Mouse (Mus musculus): ENCODE results near the gene Rusc1. TPM values are rescaled to one million over a fixed set of nuclear protein-coding genes. Genes with fewer than 3 reads are reported as not detected.

Rusc1 gene
- total and polyA plus RNA-seq, 3 experiments, result 40.8 to 58.9 TPM; not detected in 1

- Histone ChIP-seq H3K36me3 (ENCODE audit: control insufficient read depth in 1 of 2, insufficient read depth in 2 of 2, low read length in 2 of 2) (peaks cover 0 to 44% of the 10 kb centered on the region in 2 experiments; a peak in 2 of 4 replicates), H3K79me2 (ENCODE audit: control insufficient read depth, insufficient read depth, low read length, poor library complexity) (peaks cover 14% of the 10 kb centered on the region), H3K27me3 (ENCODE audit: control insufficient read depth in 1 of 2, insufficient read depth in 2 of 2, low read length in 2 of 2) (no peaks in the 10 kb centered on the region), H3K9me3 (replicated peaks; ENCODE audit: insufficient read depth, low read length) (no peaks in the 10 kb centered on the region), H3K4me1 (ENCODE audit: control insufficient read depth in 1 of 2, insufficient read depth in 2 of 2, low read length in 2 of 2) (peaks cover 34 to 59% of the 10 kb centered on the region in 2 experiments), H3K4me3 (ENCODE audit: control insufficient read depth in 1 of 2, insufficient read depth in 1 of 2, low read depth in 2 of 2, low read length in 2 of 2) (peak overlapping the region; percentile 51 to 57), H3K9ac (ENCODE audit: control insufficient read depth, low read depth, low read length, poor library complexity, severe bottlenecking) (peak overlapping the region; percentile 67), H3K27ac (ENCODE audit: control insufficient read depth, low read depth, low read length) (peak overlapping the region; percentile 88)
- DNase-seq (ENCODE audit: low read depth, low spot score), result peak; percentile 98
- no peak for TF ChIP-seq GABPA (IDR thresholded peaks at IDR 0.05; ENCODE audit: low read depth, low read length)
- peak; percentile 65 for TF ChIP-seq HCFC1 (IDR thresholded peaks at IDR 0.05; ENCODE audit: low read depth, low read length)
- peak; percentile 99 for TF ChIP-seq TCF12 (IDR thresholded peaks at IDR 0.05; ENCODE audit: low read depth, low read length)
- peak; percentile 99 for TF ChIP-seq MAZ (IDR thresholded peaks at IDR 0.05; ENCODE audit: low read depth, low read length)
- peak; percentile 89 for TF ChIP-seq RCOR1 (IDR thresholded peaks at IDR 0.05; ENCODE audit: low read depth, low read length)
- no peak; the same call in 1 of the 2 replicates for TF ChIP-seq POLR2AphosphoS5 (IDR thresholded peaks at IDR 0.05; ENCODE audit: borderline replicate concordance, low read depth, low read length)
- TF ChIP-seq NELFE (IDR thresholded peaks at IDR 0.05; ENCODE audit: low read depth, low read length), result peak; percentile 68
- 0 out of 2 replicates have a peak, but pooled peaks have one; percentile 18 for TF ChIP-seq KAT2A (conservative IDR thresholded peaks at IDR 0.05; ENCODE audit: low read depth, low read length)
- peak; percentile 64; the same call in 1 of the 2 replicates for TF ChIP-seq ZMIZ1 (IDR thresholded peaks at IDR 0.05; ENCODE audit: low read depth, low read length)
- TF ChIP-seq E2F4 (IDR thresholded peaks at IDR 0.05; ENCODE audit: borderline replicate concordance, low read depth, low read length), result no peak
- no peak for TF ChIP-seq ZKSCAN1 (IDR thresholded peaks at IDR 0.05; ENCODE audit: low read depth, low read length)
- peak; percentile 24; the same call in 1 of the 2 replicates for TF ChIP-seq ZNF384 (IDR thresholded peaks at IDR 0.05; ENCODE audit: low read depth, low read length)
- TF ChIP-seq TAL1 (IDR thresholded peaks at IDR 0.05; ENCODE audit: low read length), result peak; percentile 92
- peak; percentile 55 for TF ChIP-seq RAD21 (IDR thresholded peaks at IDR 0.05; ENCODE audit: low read depth, low read length)
- peak; percentile 21 to 71; a peak in 3 of 4 replicates for TF ChIP-seq POLR2A (IDR thresholded peaks at IDR 0.05; ENCODE audit: control insufficient read depth in 1 of 2, insufficient read depth in 1 of 2, low read depth in 1 of 2, low read length in 2 of 2, poor library complexity in 1 of 2)
- TF ChIP-seq POLR2AphosphoS2 (IDR thresholded peaks at IDR 0.05; ENCODE audit: low read length), result peak; percentile 52; the same call in 1 of the 2 replicates
- peak; percentile 56; the same call in 1 of the 2 replicates for TF ChIP-seq TBP (IDR thresholded peaks at IDR 0.05; ENCODE audit: low read depth, low read length)
- peak; percentile 99 for TF ChIP-seq BHLHE40 (IDR thresholded peaks at IDR 0.05; ENCODE audit: borderline replicate concordance, low read depth, low read length)
- no peak for TF ChIP-seq MEF2A (IDR thresholded peaks at IDR 0.05; ENCODE audit: extremely low read depth, insufficient replicate concordance, low read depth, low read length, poor library complexity, severe bottlenecking)
- TF ChIP-seq GATA1 (IDR thresholded peaks at IDR 0.05; ENCODE audit: low read depth, low read length), result peak; percentile 90
- no peak for TF ChIP-seq JUND (IDR thresholded peaks at IDR 0.05; ENCODE audit: low read depth, low read length)
- TF ChIP-seq ETS1 (IDR thresholded peaks at IDR 0.05; ENCODE audit: low read depth, low read length), result peak; percentile 92
- peak; percentile 93 to 98 for TF ChIP-seq EP300 (IDR thresholded peaks at IDR 0.05; ENCODE audit: low read depth in 1 of 2, low read length in 2 of 2)
- peak; percentile 41; the same call in 1 of the 2 replicates for TF ChIP-seq CHD1 (IDR thresholded peaks at IDR 0.05; ENCODE audit: low read depth, low read length)
- peak; percentile 46 for TF ChIP-seq CHD2 (IDR thresholded peaks at IDR 0.05; ENCODE audit: low read length)
- peak; percentile 68 for TF ChIP-seq MAX (IDR thresholded peaks at IDR 0.05; ENCODE audit: low read length)
- TF ChIP-seq CTCF (IDR thresholded peaks at IDR 0.05 in 2 of 3, conservative IDR thresholded peaks at IDR 0.05 in 1 of 3; ENCODE audit: control insufficient read depth in 1 of 3, insufficient read depth in 1 of 3, low read depth in 2 of 3, low read length in 3 of 3, poor library complexity in 1 of 3, severe bottlenecking in 1 of 3), result peak; percentile 47 to 81 (median 80)
- TF ChIP-seq MAFK (IDR thresholded peaks at IDR 0.05; ENCODE audit: borderline replicate concordance, low read depth, low read length), result 0 out of 2 replicates have a peak, but pooled peaks have one; percentile 21
- TF ChIP-seq MXI1 (IDR thresholded peaks at IDR 0.05; ENCODE audit: low read depth, low read length), result peak; percentile 74
- no peak for TF ChIP-seq ZC3H11A (IDR thresholded peaks at IDR 0.05; ENCODE audit: low read depth, low read length)
- peak; percentile 95 for TF ChIP-seq SIN3A (IDR thresholded peaks at IDR 0.05; ENCODE audit: low read length)
- TF ChIP-seq USF2 (IDR thresholded peaks at IDR 0.05; ENCODE audit: borderline replicate concordance in 1 of 2, insufficient read depth in 1 of 2, low read depth in 1 of 2, low read length in 2 of 2), result no peak
- peak; percentile 52 for TF ChIP-seq SMC3 (IDR thresholded peaks at IDR 0.05; ENCODE audit: low read depth, low read length)
- TF ChIP-seq USF1 (IDR thresholded peaks at IDR 0.05; ENCODE audit: low read depth, low read length), result peak; percentile 81
- 0 out of 2 replicates have a peak, but pooled peaks have one; percentile 49 for TF ChIP-seq MYC (IDR thresholded peaks at IDR 0.05; ENCODE audit: low read depth, low read length)
Measured at GRCm38 (mm10) chr3:89132285-89133062, 39.4 kb upstream of the Rusc1 start.
